Mouse (Mus musculus): ENCODE results near the gene Gm11168.
"Not testable (repeated sequence)": the region's sequence is repeated elsewhere in the genome, so short reads cannot be mapped to it uniquely, and the experiment has no call there.

DNA sequence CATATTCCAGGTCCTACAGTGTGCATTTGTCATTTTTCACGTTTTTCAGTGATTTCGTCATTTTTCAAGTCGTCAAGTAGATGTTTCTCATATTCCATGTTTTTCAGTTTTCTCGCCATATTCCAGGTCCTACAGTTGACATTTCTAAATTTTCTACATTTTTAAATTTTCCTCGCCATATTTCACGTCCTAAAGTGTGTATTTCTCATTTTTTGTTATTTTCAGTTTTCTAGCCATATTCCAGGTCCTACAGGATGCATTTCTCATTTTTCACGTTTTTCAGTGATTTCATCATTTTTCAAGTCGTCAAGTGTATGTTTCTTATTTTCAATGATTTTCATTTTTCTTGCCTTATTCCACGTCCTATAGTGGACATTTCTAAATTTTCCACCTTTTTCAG is 23.6 kb downstream of the Gm11168 start:
- not testable (repeated sequence) for TF ChIP-seq MAFK (IDR thresholded peaks at IDR 0.05; ENCODE audit: insufficient read depth, low read depth, low read length); CHD2 (IDR thresholded peaks at IDR 0.05; ENCODE audit: low read depth, low read length); ZC3H11A (IDR thresholded peaks at IDR 0.05; ENCODE audit: borderline replicate concordance, low read depth, low read length); HCFC1 (IDR thresholded peaks at IDR 0.05; ENCODE audit: borderline replicate concordance, insufficient read depth, low read length)
